Comparison of ENCODE assay signal across 9 mouse cellular contexts in the genomic region with DNA sequence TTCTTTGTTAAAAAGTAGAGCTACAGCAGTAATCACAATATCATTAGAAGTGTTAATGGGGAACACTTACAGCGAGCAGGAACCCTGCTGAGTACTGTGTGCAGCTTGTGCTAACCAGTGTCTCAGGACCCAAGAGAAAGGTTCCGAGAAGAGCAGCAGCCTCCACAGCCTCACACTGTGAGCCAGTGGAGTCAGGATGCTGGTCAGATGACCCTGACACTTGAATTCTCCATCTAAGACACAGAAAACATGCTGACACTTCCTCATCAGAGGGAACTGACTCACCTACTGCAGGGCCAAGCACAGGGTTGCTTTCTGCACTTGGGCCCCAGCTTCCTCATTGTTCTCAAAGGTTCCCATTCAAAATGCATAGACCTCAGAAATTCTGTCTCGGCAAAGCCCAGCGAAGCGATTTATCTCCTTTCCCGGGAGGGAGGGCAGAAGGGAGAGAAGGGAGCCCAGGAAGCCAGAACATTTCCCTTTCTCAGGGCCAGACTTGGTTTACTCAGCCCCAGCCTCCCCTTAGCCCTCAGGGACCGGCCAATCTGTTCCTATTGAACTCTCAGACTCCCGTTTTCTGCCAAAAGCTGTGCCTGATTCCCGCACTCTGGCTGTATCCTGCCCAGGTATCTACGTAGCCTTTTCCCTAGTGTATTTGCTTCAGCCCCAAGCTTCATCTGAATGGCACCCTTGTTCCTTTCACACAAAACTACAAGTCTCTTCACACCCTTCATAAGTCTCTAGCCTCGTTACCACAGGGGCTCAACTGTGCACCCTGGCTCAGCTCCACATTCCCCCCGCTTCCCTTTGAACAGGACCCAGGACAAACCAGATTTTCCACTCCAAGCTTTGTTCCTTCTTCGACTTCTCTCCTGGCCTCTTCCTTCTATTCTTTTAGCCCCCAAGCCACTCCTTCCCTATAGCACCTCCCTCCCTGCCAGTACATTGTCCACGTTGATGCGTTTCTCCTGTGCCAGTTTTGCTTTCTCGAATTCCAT. TPM values are rescaled to one million over a fixed set of nuclear protein-coding genes. Genes with fewer than 3 reads are reported as not detected.
DNase-seq lines count a peak whose midpoint lies in the region; ATAC-seq and TF ChIP-seq lines count a peak whose summit lies in the region.
"Had no signal": no experiment of that assay in that cellular context is flagged by ENCODE, and none has a peak within 500 bp of the region (broad histone marks: within the 10 kb centered on the region; RNA-seq: fewer than 3 reads in every experiment).

No protein-coding gene starts in this region.

- WGBS in heart, embryonic 13.5 days = 52% methylated on average over 16 of the region's 16 CpGs
- WGBS in spleen, adult 2 months = 63% methylated on average over 16 of the region's 16 CpGs

- H3K4me1 ChIP-seq in heart, embryonic 13.5 days = peaks cover 36% of the 10 kb centered on the region
- peaks cover 19% of the 10 kb centered on the region for H3K4me1 ChIP-seq in spleen, adult 2 months (ENCODE audit: control insufficient read depth, insufficient read depth, insufficient read length)

- no peak overlapping the region for H3K4me3 ChIP-seq in heart, embryonic 13.5 days
- H3K4me3 ChIP-seq in spleen, adult 2 months (ENCODE audit: extremely low read depth, insufficient read depth, insufficient read length) = no peak overlapping the region

- no peaks in the 10 kb centered on the region for H3K27me3 ChIP-seq in heart, embryonic 13.5 days (replicated peaks)
- no peaks in the 10 kb centered on the region for H3K27me3 ChIP-seq in spleen, adult 2 months (ENCODE audit: control insufficient read depth, insufficient read depth, low read length)

- 0 out of 2 replicates have a peak overlapping the region, but pooled peaks have one; percentile 29 for H3K27ac ChIP-seq in heart, embryonic 13.5 days (replicated peaks)
- peak overlapping the region; percentile 72 for H3K27ac ChIP-seq in spleen, adult 2 months (ENCODE audit: insufficient read depth, low read length)

- intact Hi-C loops in heart, postnatal 14 days (cut with DNase I) = no loop called here

- no peak overlapping the region for H3K9ac ChIP-seq in heart, embryonic 13.5 days

- no peak for TF ChIP-seq POLR2A in spleen, adult 2 months (IDR thresholded peaks at IDR 0.05; ENCODE audit: low read depth, low read length)

- no peak overlapping the region for H3K4me2 ChIP-seq in heart, embryonic 13.5 days

- no peak for ATAC-seq in heart, embryonic 13.5 days (ENCODE audit: extremely low read depth, insufficient number of reproducible peaks, low FRiP score, low TSS enrichment)

- DNase-seq in heart, postnatal 14 days = no peak
- DNase-seq in spleen, adult 2 months (ENCODE audit: low read depth in 1 of 2, low spot score in 2 of 2) = peak in 1 of 2 experiments; percentile 54
- DNase-seq in spleen, postnatal 14 days (ENCODE audit: low spot score in 2 of 2) = no peak
- DNase-seq in lung, postnatal 14 days = peak; percentile 7
- DNase-seq in urinary bladder, adult 18-20 months (ENCODE audit: low spot score in 2 of 2) = no peak
- DNase-seq in urinary bladder, postnatal 36 days (ENCODE audit: low spot score in 2 of 2) = no peak
- DNase-seq in embryo, embryonic 10 days (ENCODE audit: low spot score) = no peak

- H3K36me3 ChIP-seq in heart, embryonic 13.5 days = no peaks in the 10 kb centered on the region
- H3K36me3 ChIP-seq in spleen, adult 2 months (ENCODE audit: control insufficient read depth, insufficient read depth, low read length) = no peaks in the 10 kb centered on the region

- TF ChIP-seq CTCF in spleen, adult 2 months (IDR thresholded peaks at IDR 0.05; ENCODE audit: extremely low read depth, insufficient read depth, insufficient read length, insufficient replicate concordance) = no peak

- H3K9me3 ChIP-seq in heart, embryonic 13.5 days = no peaks in the 10 kb centered on the region

RNA-seq across cellular contexts. Expression of a gene that starts 21.2 kb away (rescaled TPM):
- polyA plus RNA-seq in heart, embryonic 13.5 days (2015; fragmentation: Nextera tagmentation; extraction: Ambion mirVana) = not detected in 2 replicates
- total RNA-seq in heart, postnatal 14 days (2021) = under 1 TPM; 0.14 to 0.15 TPM
- 0.07 TPM in 1 of 2 replicates, not detected in the other for polyA plus RNA-seq in spleen, adult 2 months (2012; rRNA removed)
- polyA plus RNA-seq: urinary bladder, adult 2 months had no signal
